In genomic region chr16:38724974-38725373, GRCm38 (mm10) we compare ENCODE assay signal across 13 mouse cellular contexts. TPM values are rescaled to one million over a fixed set of nuclear protein-coding genes. Genes with fewer than 3 reads are reported as not detected.
DNase-seq lines count a peak whose midpoint lies in the region; ATAC-seq and TF ChIP-seq lines count a peak whose summit lies in the region.
"Had no signal": no experiment of that assay in that cellular context is flagged by ENCODE, and none has a peak within 500 bp of the region (broad histone marks: within the 10 kb centered on the region; RNA-seq: fewer than 3 reads in every experiment).

No protein-coding gene starts in this region.

- no peak for TF ChIP-seq POLR2A in kidney, adult 2 months (IDR thresholded peaks at IDR 0.05; ENCODE audit: low read depth, low read length)

- TF ChIP-seq CTCF in kidney, adult 2 months (conservative IDR thresholded peaks at IDR 0.05; ENCODE audit: insufficient read depth, insufficient read length, low read depth, low read length): no peak

- WGBS in hindbrain, embryonic 16.5 days: 55% methylated on average over 13 of the region's 13 CpGs
- 56% methylated on average over 13 of the region's 13 CpGs for WGBS in hindbrain, embryonic 14.5 days
- 72% methylated on average over 13 of the region's 13 CpGs for WGBS in kidney, adult 2 months
- 64% methylated on average over 13 of the region's 13 CpGs for WGBS in lung, embryonic 16.5 days

- ATAC-seq in hindbrain, embryonic 16.5 days: no peak
- ATAC-seq in hindbrain, embryonic 14.5 days (ENCODE audit: low FRiP score): no peak
- peak; percentile 80 for ATAC-seq in lung, embryonic 16.5 days (ENCODE audit: low read depth)
- ATAC-seq: activated CD4-positive, CD25-positive, alpha-beta regulatory T cell, adult 4 months had no signal

- no peaks in the 10 kb centered on the region for H3K4me1 ChIP-seq in hindbrain, embryonic 16.5 days (ENCODE audit: control insufficient read depth, insufficient read depth, low read depth, low read length)
- H3K4me1 ChIP-seq in hindbrain, embryonic 14.5 days (replicated peaks; ENCODE audit: control insufficient read depth, insufficient read depth, low read length): no peaks in the 10 kb centered on the region
- no peaks in the 10 kb centered on the region for H3K4me1 ChIP-seq in kidney, adult 2 months (ENCODE audit: control insufficient read depth, insufficient read depth, low read length)
- peaks cover 5% of the 10 kb centered on the region; the same call in 1 of the 2 replicates for H3K4me1 ChIP-seq in lung, embryonic 16.5 days (replicated peaks; ENCODE audit: control insufficient read depth, insufficient read depth, low read length)
- H3K4me1 ChIP-seq: neural tube, embryonic 12.5 days had no signal

- H3K9ac ChIP-seq in hindbrain, embryonic 16.5 days (ENCODE audit: low read depth, low read length): no peak overlapping the region
- no peak overlapping the region for H3K9ac ChIP-seq in hindbrain, embryonic 14.5 days
- no peak overlapping the region for H3K9ac ChIP-seq in lung, embryonic 16.5 days (ENCODE audit: low read length)
- H3K9ac ChIP-seq: limb, embryonic 13.5 days; neural tube, embryonic 12.5 days had no signal

- H3K36me3 ChIP-seq in hindbrain, embryonic 16.5 days (ENCODE audit: control insufficient read depth, insufficient read depth, low read length): no peaks in the 10 kb centered on the region
- H3K36me3 ChIP-seq in hindbrain, embryonic 14.5 days (replicated peaks; ENCODE audit: control insufficient read depth, insufficient read depth): no peaks in the 10 kb centered on the region
- H3K36me3 ChIP-seq in kidney, adult 2 months (ENCODE audit: control insufficient read depth, insufficient read depth, low read length): no peaks in the 10 kb centered on the region
- H3K36me3 ChIP-seq in lung, embryonic 16.5 days (ENCODE audit: control insufficient read depth, insufficient read depth, low read length): no peaks in the 10 kb centered on the region
- H3K36me3 ChIP-seq: limb, embryonic 13.5 days; neural tube, embryonic 12.5 days had no signal

- no peak overlapping the region for H3K4me2 ChIP-seq in hindbrain, embryonic 16.5 days (ENCODE audit: low read length)
- H3K4me2 ChIP-seq in hindbrain, embryonic 14.5 days (replicated peaks): no peak overlapping the region
- H3K4me2 ChIP-seq in lung, embryonic 16.5 days (ENCODE audit: low read depth, low read length): 0 out of 2 replicates have a peak overlapping the region, but pooled peaks have one; percentile 4
- H3K4me2 ChIP-seq: limb, embryonic 13.5 days; neural tube, embryonic 12.5 days had no signal

- no peaks in the 10 kb centered on the region for H3K9me3 ChIP-seq in hindbrain, embryonic 16.5 days (ENCODE audit: control insufficient read depth, low read length)
- H3K9me3 ChIP-seq in hindbrain, embryonic 14.5 days (ENCODE audit: control insufficient read depth, low read length): no peaks in the 10 kb centered on the region
- H3K9me3 ChIP-seq in lung, embryonic 16.5 days (ENCODE audit: control insufficient read depth, low read length): no peaks in the 10 kb centered on the region
- H3K9me3 ChIP-seq: limb, embryonic 13.5 days; neural tube, embryonic 12.5 days had no signal

- H3K4me3 ChIP-seq in hindbrain, embryonic 16.5 days (ENCODE audit: low read length): no peak overlapping the region
- H3K4me3 ChIP-seq in hindbrain, embryonic 14.5 days (replicated peaks; ENCODE audit: low read length): no peak overlapping the region
- H3K4me3 ChIP-seq in kidney, adult 2 months (ENCODE audit: insufficient read depth, low read depth, low read length): 0 out of 2 replicates have a peak overlapping the region, but pooled peaks have one; percentile 11
- H3K4me3 ChIP-seq in lung, embryonic 16.5 days (ENCODE audit: low read length): no peak overlapping the region
- H3K4me3 ChIP-seq: limb, embryonic 13.5 days; neural tube, embryonic 12.5 days had no signal

- no peaks in the 10 kb centered on the region; the same call in 1 of the 2 replicates for H3K27me3 ChIP-seq in hindbrain, embryonic 16.5 days (replicated peaks; ENCODE audit: control insufficient read depth, insufficient read depth, low read length)
- no peaks in the 10 kb centered on the region for H3K27me3 ChIP-seq in hindbrain, embryonic 14.5 days (ENCODE audit: control insufficient read depth, insufficient read depth, low read length)
- no peaks in the 10 kb centered on the region for H3K27me3 ChIP-seq in kidney, adult 2 months (replicated peaks; ENCODE audit: control insufficient read depth, insufficient read depth, low read length)
- H3K27me3 ChIP-seq in lung, embryonic 16.5 days (ENCODE audit: control insufficient read depth, insufficient read depth, low read depth, low read length): no peaks in the 10 kb centered on the region
- H3K27me3 ChIP-seq: limb, embryonic 13.5 days; neural tube, embryonic 12.5 days had no signal

- no peak for DNase-seq in hindbrain, embryonic 14.5 days (ENCODE audit: low spot score)
- peak; percentile 77 for DNase-seq in heart, adult 8-10 months (ENCODE audit: low spot score)
- peak; percentile 75 for DNase-seq in kidney, adult 2 months
- DNase-seq in right cerebral cortex, postnatal 14 days: no peak
- no peak for DNase-seq in right cerebral cortex, adult 2 months (ENCODE audit: low spot score in 2 of 2)
- DNase-seq in frontal cortex, adult 2 months (ENCODE audit: extremely low spot score in 1 of 2, low spot score in 1 of 2): no peak
- DNase-seq: cerebellum, adult 11 months; thymus, postnatal 4 days had no signal

- peak overlapping the region; percentile 44; the same call in 1 of the 2 replicates for H3K27ac ChIP-seq in hindbrain, embryonic 16.5 days (ENCODE audit: low read depth, low read length)
- H3K27ac ChIP-seq in hindbrain, embryonic 14.5 days: no peak overlapping the region
- H3K27ac ChIP-seq in kidney, adult 2 months (ENCODE audit: insufficient read depth, low read depth, low read length): peak overlapping the region; percentile 93
- H3K27ac ChIP-seq in lung, embryonic 16.5 days (ENCODE audit: low read length): peak overlapping the region; percentile 47
- H3K27ac ChIP-seq: limb, embryonic 13.5 days; neural tube, embryonic 12.5 days had no signal

RNA-seq across cellular contexts. Expression of gene Arhgap31, which starts 11.9 kb away (rescaled TPM):
- 4.5 and 6.7 TPM in 2 replicates for polyA plus RNA-seq in hindbrain, embryonic 16.5 days (2015; fragmentation: Nextera tagmentation; extraction: Ambion mirVana)
- 5.6 and 7.8 TPM in 2 replicates for polyA plus RNA-seq in hindbrain, embryonic 14.5 days (2014; fragmentation: Nextera tagmentation; extraction: Ambion mirVana)
- total RNA-seq in heart, adult 8-10 months (2022): 10 to 100 TPM; 32.9 to 44.3 (median 39.1) TPM
- 5.8 and 6.9 TPM in 2 replicates for polyA plus RNA-seq in kidney, adult 2 months (2012; rRNA removed)
- polyA plus RNA-seq in lung, embryonic 16.5 days (2015; fragmentation: Nextera tagmentation; extraction: Ambion mirVana): 21.5 and 23.9 TPM in 2 replicates
- polyA plus RNA-seq in frontal cortex, adult 2 months (2012; rRNA removed): 12.1 and 12.3 TPM in 2 replicates

RNA-seq across cellular contexts. Expression of gene B4galt4, which starts 17.1 kb away (rescaled TPM):
- 38.3 and 40.3 TPM in 2 replicates for polyA plus RNA-seq in hindbrain, embryonic 16.5 days (2015; fragmentation: Nextera tagmentation; extraction: Ambion mirVana)
- 40.0 and 41.7 TPM in 2 replicates for polyA plus RNA-seq in hindbrain, embryonic 14.5 days (2014; fragmentation: Nextera tagmentation; extraction: Ambion mirVana)
- total RNA-seq in heart, adult 8-10 months (2022): 10 to 100 TPM in 2 of 4 experiments, 1 to 10 TPM in 2; 7.2 to 11.7 (median 9.6) TPM
- 5.0 and 5.4 TPM in 2 replicates for polyA plus RNA-seq in kidney, adult 2 months (2012; rRNA removed)
- 34.7 and 38.1 TPM in 2 replicates for polyA plus RNA-seq in lung, embryonic 16.5 days (2015; fragmentation: Nextera tagmentation; extraction: Ambion mirVana)
- 21.4 and 22.1 TPM in 2 replicates for polyA plus RNA-seq in frontal cortex, adult 2 months (2012; rRNA removed)

Comparison
In these comparisons a context has a peak if more than half of its experiments do, and no peak if none do; other contexts are left out.
1. DNase-seq: peak in heart, adult 8-10 months (single experiment) and kidney, adult 2 months (single experiment); none in hindbrain, embryonic 14.5 days (single experiment), right cerebral cortex, postnatal 14 days (single experiment), right cerebral cortex, adult 2 months (0 of 2) and frontal cortex, adult 2 months (0 of 2).